Mouse (Mus musculus) ovary, adult 18-20 months (tissue): Measurements from ENCODE around the gene Eif2b2.

Experiments used
- DNase-seq: peaks from one replicate; pipeline ENCODE4 v3.0.0; 2022; ENCODE audit warnings: low spot score, mixed read lengths

The Eif2b2 gene

GRCm38 (mm10) chr12:85252083-85252482 lies 32.8 kb downstream of the Eif2b2 start:
- no peak for DNase-seq

- DNase-seq: no peak
These were observed 36.9 kb downstream of the Eif2b2 start for GRCm38 (mm10) chr12:85256074-85256751.

GRCm38 (mm10) chr12:85257008-85257639 lies 37.8 kb downstream of the Eif2b2 start:
- no peak for DNase-seq

GRCm38 (mm10) chr12:85262489-85262888 lies 43.2 kb downstream of the Eif2b2 start:
- DNase-seq: no peak

GRCm38 (mm10) chr12:85263190-85263589 lies 43.9 kb downstream of the Eif2b2 start:
- no peak for DNase-seq

- no peak for DNase-seq
These were observed 45.2 kb downstream of the Eif2b2 start for GRCm38 (mm10) chr12:85264531-85264930.

- DNase-seq: no peak
These were observed 45.7 kb downstream of the Eif2b2 start for GRCm38 (mm10) chr12:85264940-85265339.

GRCm38 (mm10) chr12:85266248-85266647 lies 47.0 kb downstream of the Eif2b2 start:
- no peak for DNase-seq

GRCm38 (mm10) chr12:85269821-85270220 lies 50.5 kb downstream of the Eif2b2 start:
- DNase-seq: no peak

- DNase-seq: peak; percentile 72
These were observed 51.0 kb downstream of the Eif2b2 start, which contains the start of gene Mlh3 for GRCm38 (mm10) chr12:85270319-85270718. Gene Mlh3, minus strand, starts transcription at chr12:85270599.

GRCm38 (mm10) chr12:85271132-85271842 lies 52.0 kb downstream of the Eif2b2 start:
- no peak for DNase-seq

- DNase-seq: no peak
These were observed 52.5 kb downstream of the Eif2b2 start for GRCm38 (mm10) chr12:85271843-85272206.

GRCm38 (mm10) chr12:85273508-85273907 lies 54.2 kb downstream of the Eif2b2 start:
- DNase-seq: no peak
